8 mouse cellular contexts compared by ENCODE assay signal in the genomic region with DNA sequence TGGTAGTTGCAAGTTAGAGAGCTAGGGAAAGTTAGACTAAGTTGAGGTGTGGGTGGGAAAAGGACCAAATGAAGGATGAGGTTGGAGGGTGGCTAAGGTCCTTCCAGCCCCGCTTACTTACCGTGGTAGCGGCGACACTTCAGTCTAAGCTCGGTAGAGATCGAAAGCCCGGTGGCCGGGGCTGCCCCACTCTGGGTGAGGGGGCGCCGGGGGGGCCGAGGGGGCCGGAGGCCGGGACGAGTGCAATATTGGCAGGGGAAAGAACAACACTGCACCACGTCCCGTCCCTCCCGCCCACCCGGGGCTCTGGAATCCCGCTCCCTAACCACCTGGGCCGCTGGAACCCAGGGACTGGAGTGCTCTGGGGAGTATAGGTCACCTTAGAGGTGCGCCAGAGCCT. TPM values are rescaled to one million over a fixed set of nuclear protein-coding genes. Genes with fewer than 3 reads are reported as not detected.
DNase-seq lines count a peak whose midpoint lies in the region; ATAC-seq lines count a peak whose summit lies in the region.

A gene (minus strand): TSS at position 189 of the 400 bp plus-strand sequence.

- no peak for DNase-seq in left cerebral cortex, adult 18-20 months (ENCODE audit: low spot score in 2 of 2)
- DNase-seq in left cerebral cortex, adult 11 months (ENCODE audit: low spot score) = no peak
- DNase-seq in adrenal gland, postnatal 4 days (ENCODE audit: low spot score in 2 of 2) = no peak
- no peak for DNase-seq in gonadal fat pad, adult 2 months (ENCODE audit: low read depth)
- no peak for DNase-seq in large intestine, adult 2 months (ENCODE audit: low read depth, low spot score)
- no peak for DNase-seq in ovary, adult 18-20 months (ENCODE audit: low spot score)
- DNase-seq in retina, postnatal 1 day = no peak

- peak within 1 kb of the TSS; percentile 93 for H3K9ac ChIP-seq in midbrain, embryonic 12.5 days (replicated peaks)

- H3K4me3 ChIP-seq in midbrain, embryonic 12.5 days = peak within 1 kb of the TSS; percentile 77

- H3K27me3 ChIP-seq in midbrain, embryonic 12.5 days = no peaks in the 10 kb centered on the region

- ATAC-seq in midbrain, embryonic 12.5 days (ENCODE audit: low FRiP score, low read depth) = no peak

- H3K36me3 ChIP-seq in midbrain, embryonic 12.5 days = peaks cover 26% of the 10 kb centered on the region

- H3K4me2 ChIP-seq in midbrain, embryonic 12.5 days (replicated peaks) = peak within 1 kb of the TSS; percentile 93

- H3K4me1 ChIP-seq in midbrain, embryonic 12.5 days = peaks cover 64% of the 10 kb centered on the region

- H3K27ac ChIP-seq in midbrain, embryonic 12.5 days (replicated peaks) = peak within 1 kb of the TSS; percentile 98

- no peaks in the 10 kb centered on the region for H3K9me3 ChIP-seq in midbrain, embryonic 12.5 days

- WGBS in large intestine, adult 2 months = 24% methylated on average over 21 of the region's 21 CpGs
- under 1% methylated on average over 21 of the region's 21 CpGs for WGBS in midbrain, embryonic 12.5 days

RNA-seq across cellular contexts. Expression of the gene that starts here (rescaled TPM):
- 10 to 100 TPM; 83.2 to 97.1 TPM for total RNA-seq in left cerebral cortex, adult 18-20 months (2021)
- 100 to 1,000 TPM; 179 to 182 TPM for total RNA-seq in adrenal gland, postnatal 4 days (2021)
- polyA plus RNA-seq in gonadal fat pad, adult 2 months (2012; rRNA removed) = 150 and 153 TPM in 2 replicates
- 171 and 186 TPM in 2 replicates for polyA plus RNA-seq in large intestine, adult 2 months (2012; rRNA removed)
- 183 and 185 TPM in 2 replicates for polyA plus RNA-seq in midbrain, embryonic 12.5 days (2016; fragmentation: Nextera tagmentation; extraction: Ambion mirVana)
